ENCODE assay signal across 14 mouse cellular contexts in the genomic region with DNA sequence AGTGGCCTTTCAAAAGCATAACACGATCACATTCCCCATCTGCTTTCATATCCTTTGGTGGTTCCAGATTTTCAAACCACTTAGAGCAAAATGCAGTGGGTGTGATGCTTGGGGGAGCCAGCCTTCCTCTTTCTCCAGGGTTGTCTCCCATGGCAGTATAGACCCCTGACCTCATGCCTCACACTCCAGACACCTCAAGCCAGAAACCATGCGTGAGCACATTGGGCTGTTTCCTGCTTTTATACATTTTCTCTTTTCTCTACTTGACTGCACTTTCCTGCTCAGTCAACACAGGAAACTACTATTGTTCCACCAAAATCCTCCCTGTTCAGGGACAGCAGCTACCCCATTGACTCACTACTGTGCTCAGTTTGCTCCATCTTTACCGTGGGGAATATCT.
"Had no signal": no experiment of that assay in that cellular context is flagged by ENCODE, and none has a peak within 500 bp of the region (broad histone marks: within the 10 kb centered on the region; RNA-seq: fewer than 3 reads in every experiment).

No protein-coding gene starts in this region.

- H3K9me3 ChIP-seq: limb, embryonic 15.5 days; lung, embryonic 15.5 days had no signal

- H3K27me3 ChIP-seq: limb, embryonic 12.5 days; limb, embryonic 15.5 days; lung, embryonic 15.5 days had no signal

- H3K36me3 ChIP-seq: limb, embryonic 12.5 days; limb, embryonic 15.5 days; lung, embryonic 15.5 days had no signal

- H3K9ac ChIP-seq: limb, embryonic 12.5 days; limb, embryonic 15.5 days; liver, embryonic 14.5 days; liver, postnatal 0 days; lung, embryonic 15.5 days had no signal

- DNase-seq: kidney, adult 8-10 months; left cerebral cortex, postnatal 4 days; liver, postnatal 0 days; lung, postnatal 14 days; midbrain, embryonic 14.5 days; thymus, adult 18-20 months; thymus, postnatal 36 days had no signal

- H3K4me2 ChIP-seq: limb, embryonic 12.5 days; limb, embryonic 15.5 days; liver, embryonic 11.5 days; lung, embryonic 15.5 days; midbrain, embryonic 11.5 days had no signal

- H3K4me3 ChIP-seq: limb, embryonic 12.5 days; limb, embryonic 15.5 days; lung, embryonic 15.5 days had no signal

- H3K27ac ChIP-seq: limb, embryonic 12.5 days; limb, embryonic 15.5 days; liver, embryonic 14.5 days; lung, embryonic 15.5 days had no signal

- ATAC-seq: intestine, postnatal 0 days; liver, postnatal 0 days had no signal

- H3K4me1 ChIP-seq: limb, embryonic 12.5 days; limb, embryonic 15.5 days; lung, embryonic 15.5 days had no signal
